ENCODE assay signal across 26 mouse cellular contexts in genomic region chrX:60414563-60415111, GRCm38 (mm10).
"Had no signal": no experiment of that assay in that cellular context is flagged by ENCODE, and none has a peak within 500 bp of the region (broad histone marks: within the 10 kb centered on the region; RNA-seq: fewer than 3 reads in every experiment).

No protein-coding gene starts in this region.

- H3K36me3 ChIP-seq: heart, embryonic 12.5 days; hindbrain, embryonic 10.5 days; hindbrain, embryonic 12.5 days; intestine, embryonic 15.5 days; limb, embryonic 10.5 days; limb, embryonic 12.5 days; liver, embryonic 13.5 days had no signal

- H3K27ac ChIP-seq: heart, adult 2 months; hindbrain, embryonic 10.5 days; hindbrain, embryonic 12.5 days; hindbrain, embryonic 14.5 days; intestine, embryonic 15.5 days; layer of hippocampus, adult 2 months; left cerebral cortex, adult 2 months; limb, embryonic 10.5 days; limb, embryonic 12.5 days; liver, embryonic 13.5 days had no signal

- DNase-seq: gastrocnemius, postnatal 14 days; gastrocnemius, postnatal 36 days; heart, adult 11 months; heart, adult 2 months; heart, postnatal 10 days; heart, postnatal 4 days; kidney, adult 18-20 months; kidney, adult 8-10 months; kidney, postnatal 10 days; kidney, postnatal 25 days; kidney, postnatal 4 days; liver; liver, embryonic 13.5 days had no signal

- H3K4me3 ChIP-seq: heart, adult 2 months; heart, embryonic 12.5 days; hindbrain, embryonic 10.5 days; hindbrain, embryonic 12.5 days; intestine, embryonic 15.5 days; layer of hippocampus, adult 2 months; left cerebral cortex, adult 2 months; limb, embryonic 10.5 days; limb, embryonic 12.5 days; liver, embryonic 13.5 days had no signal

- ATAC-seq: hindbrain, embryonic 16.5 days; inflammation-experienced regulatory T-cells, adult 6 months; intestine, embryonic 15.5 days; intestine, postnatal 0 days had no signal

- H3K4me1 ChIP-seq: heart, embryonic 12.5 days; hindbrain, embryonic 10.5 days; hindbrain, embryonic 12.5 days; intestine, embryonic 15.5 days; limb, embryonic 10.5 days; limb, embryonic 12.5 days; liver, embryonic 13.5 days had no signal

- H3K9ac ChIP-seq: heart, embryonic 12.5 days; hindbrain, embryonic 12.5 days; hindbrain, embryonic 14.5 days; intestine, embryonic 15.5 days; limb, embryonic 12.5 days; liver, embryonic 13.5 days had no signal

- H3K27me3 ChIP-seq: heart, embryonic 12.5 days; hindbrain, embryonic 12.5 days; intestine, embryonic 15.5 days; limb, embryonic 12.5 days; liver, embryonic 13.5 days had no signal

- H3K9me3 ChIP-seq: heart, embryonic 12.5 days; hindbrain, embryonic 10.5 days; hindbrain, embryonic 12.5 days; intestine, embryonic 15.5 days; limb, embryonic 10.5 days; limb, embryonic 12.5 days; liver, embryonic 13.5 days had no signal

- H3K4me2 ChIP-seq: heart, embryonic 12.5 days; hindbrain, embryonic 12.5 days; hindbrain, embryonic 14.5 days; intestine, embryonic 15.5 days; limb, embryonic 12.5 days; liver, embryonic 11.5 days; liver, embryonic 13.5 days had no signal
